Comparison of ENCODE assay signal across 11 mouse cellular contexts in the genomic region with DNA sequence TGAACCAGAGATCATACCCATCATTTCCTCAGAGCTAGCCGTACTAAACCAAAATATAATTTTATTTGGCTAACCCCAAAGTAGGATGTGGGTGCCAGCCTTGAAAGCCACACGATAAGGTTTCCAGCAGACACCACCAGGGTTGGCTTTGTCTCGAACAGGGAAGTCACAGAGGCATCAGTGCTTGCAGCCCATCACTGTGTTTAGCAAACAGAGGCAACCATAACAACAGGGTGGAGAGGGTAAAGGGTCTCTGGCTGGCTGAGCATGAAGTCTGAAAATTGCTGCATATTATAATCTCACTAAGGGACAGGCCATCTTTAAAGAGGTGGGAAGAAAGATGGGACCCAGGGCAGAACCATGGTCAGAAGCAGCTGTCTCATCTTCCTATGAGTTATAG.
"Had no signal": no experiment of that assay in that cellular context is flagged by ENCODE, and none has a peak within 500 bp of the region (broad histone marks: within the 10 kb centered on the region; RNA-seq: fewer than 3 reads in every experiment).

No protein-coding gene starts in this region.

- H3K4me1 ChIP-seq: intestine, embryonic 15.5 days; liver, embryonic 13.5 days had no signal

- H3K27me3 ChIP-seq: intestine, embryonic 15.5 days; liver, embryonic 13.5 days had no signal

- H3K36me3 ChIP-seq: intestine, embryonic 15.5 days; liver, embryonic 13.5 days; midbrain, embryonic 12.5 days; midbrain, embryonic 15.5 days had no signal

- H3K9ac ChIP-seq: intestine, embryonic 15.5 days; liver, embryonic 13.5 days; midbrain, embryonic 12.5 days; midbrain, embryonic 15.5 days had no signal

- H3K4me2 ChIP-seq: intestine, embryonic 15.5 days; liver, embryonic 13.5 days; midbrain, embryonic 15.5 days had no signal

- ATAC-seq: intestine, embryonic 15.5 days; midbrain, embryonic 15.5 days had no signal

- H3K9me3 ChIP-seq: intestine, embryonic 15.5 days; liver, embryonic 13.5 days; midbrain, embryonic 12.5 days; midbrain, embryonic 15.5 days had no signal

- H3K27ac ChIP-seq: intestine, embryonic 15.5 days; layer of hippocampus, adult 2 months; liver, embryonic 13.5 days; midbrain, embryonic 12.5 days; midbrain, embryonic 15.5 days; stomach, postnatal 0 days had no signal

- H3K4me3 ChIP-seq: intestine, embryonic 15.5 days; layer of hippocampus, adult 2 months; liver, embryonic 13.5 days; midbrain, embryonic 12.5 days; midbrain, embryonic 15.5 days had no signal

- DNase-seq: layer of hippocampus, adult 9-11 months; liver, embryonic 13.5 days; lung, adult 2 months; lung, postnatal 14 days; lung, postnatal 4 days; thymus, postnatal 25 days had no signal
